Mouse (Mus musculus) layer of hippocampus, postnatal 14 days (tissue): ENCODE results near the gene Gm47283. TPM values are rescaled to one million over a fixed set of nuclear protein-coding genes. Genes with fewer than 3 reads are reported as not detected.
"Not testable (repeated sequence)": the region's sequence is repeated elsewhere in the genome, so short reads cannot be mapped to it uniquely, and the experiment has no call there.

ENCODE experiments used
- DNase-seq, 2 experiments: peaks; one replicate each; pipeline ENCODE4 v3.0.0; 2021 to 2022; ENCODE audit warnings: low spot score in 2 of 2, mixed read lengths in 1 of 2
- long read RNA-seq, 2 experiments: library from polyadenylated mRNA; stranded (forward); transcript quantifications; one replicate each; pipeline ENCODE4 v2.0.0; 2021
- total RNA-seq, 2 experiments: library from RNA; stranded (reverse); gene quantifications; 2 replicates each; pipeline ENCODE4 v1.2.3; 2021

Gene Gm47283
- total RNA-seq: not detected
- long read RNA-seq, experiment 1: 0 reads
- long read RNA-seq, experiment 2: 0 reads

DNA sequence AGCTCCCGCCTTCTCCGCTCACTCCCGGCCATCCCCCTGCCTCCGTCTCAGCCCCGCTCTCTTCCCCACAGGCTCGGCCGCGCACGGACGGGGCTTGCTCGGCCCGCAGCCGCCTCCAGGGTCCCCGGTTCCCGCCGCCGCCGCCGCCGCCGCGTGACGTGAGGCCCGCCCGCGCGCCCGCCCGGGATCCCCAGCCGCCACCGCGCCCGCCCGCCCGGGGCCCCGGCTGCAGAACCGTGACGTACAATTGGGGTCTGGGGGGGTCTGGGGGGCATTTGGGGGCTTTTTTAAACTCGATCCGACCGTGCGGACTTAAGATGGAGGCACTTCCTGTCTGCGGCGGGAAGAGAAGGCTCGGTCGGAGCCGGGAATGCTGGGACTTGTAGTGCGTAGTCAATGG is at the start of gene Gm47283:
TSS of gene Gm47283 (plus strand) at position 301 of the 400 bp plus-strand sequence.
- not testable (repeated sequence) for DNase-seq

- not testable (repeated sequence) for DNase-seq
Measured at GRCm38 (mm10) chrY:90735181-90735895, 49.2 kb upstream of the Gm47283 start.

- DNase-seq: not testable (repeated sequence)
Measured at GRCm38 (mm10) chrY:90736217-90737000, 48.1 kb upstream of the Gm47283 start.

- DNase-seq: no peak
Measured at GRCm38 (mm10) chrY:90737606-90738430, 46.7 kb upstream of the Gm47283 start.

DNA sequence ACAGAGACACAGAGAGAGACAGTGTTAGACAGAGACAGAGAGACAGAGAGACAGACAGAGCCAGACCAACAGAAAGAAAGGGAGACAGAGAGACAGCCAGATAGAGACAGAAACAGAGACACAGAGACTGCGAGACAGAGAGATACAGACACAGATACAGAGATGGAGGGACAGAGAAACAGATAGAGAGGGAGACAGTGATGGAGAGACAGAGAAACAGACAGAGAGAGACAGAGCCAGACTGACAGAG is 46.2 kb upstream of the Gm47283 start:
- no peak for DNase-seq

DNA sequence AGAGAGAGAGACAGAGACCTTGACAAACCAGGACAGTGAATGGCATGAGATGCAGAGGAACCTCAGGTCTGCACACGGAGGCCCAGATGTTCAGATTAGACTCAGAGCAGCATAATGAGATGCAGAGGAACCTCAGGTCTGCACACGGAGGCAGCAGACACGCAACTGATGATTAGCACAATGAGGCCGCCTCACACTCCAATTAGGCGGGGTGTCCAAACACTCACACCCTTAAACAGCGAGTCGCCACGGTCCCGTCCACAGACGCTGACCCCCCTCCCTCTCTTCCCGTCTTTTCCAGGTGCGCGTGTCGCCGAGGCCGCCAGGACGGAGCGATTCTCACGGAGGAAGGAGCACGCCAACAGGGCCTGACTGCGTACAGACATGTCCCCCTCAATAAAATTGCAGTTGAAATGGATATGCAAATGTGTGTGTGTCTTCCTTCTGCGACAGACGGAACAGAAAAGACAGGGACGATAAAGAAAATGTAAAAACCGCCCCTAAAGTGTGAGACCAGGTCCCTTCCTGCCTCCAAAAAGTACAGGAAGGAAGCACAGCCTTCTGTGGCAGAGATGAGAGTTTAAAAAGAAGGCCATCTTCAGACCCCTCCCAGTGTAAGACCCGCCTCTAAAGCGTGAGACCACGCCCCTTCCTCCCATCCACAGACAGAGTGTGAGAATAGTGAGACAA is 45.6 kb upstream of the Gm47283 start:
- peak in 1 of 2 experiments; percentile 14 for DNase-seq

DNA sequence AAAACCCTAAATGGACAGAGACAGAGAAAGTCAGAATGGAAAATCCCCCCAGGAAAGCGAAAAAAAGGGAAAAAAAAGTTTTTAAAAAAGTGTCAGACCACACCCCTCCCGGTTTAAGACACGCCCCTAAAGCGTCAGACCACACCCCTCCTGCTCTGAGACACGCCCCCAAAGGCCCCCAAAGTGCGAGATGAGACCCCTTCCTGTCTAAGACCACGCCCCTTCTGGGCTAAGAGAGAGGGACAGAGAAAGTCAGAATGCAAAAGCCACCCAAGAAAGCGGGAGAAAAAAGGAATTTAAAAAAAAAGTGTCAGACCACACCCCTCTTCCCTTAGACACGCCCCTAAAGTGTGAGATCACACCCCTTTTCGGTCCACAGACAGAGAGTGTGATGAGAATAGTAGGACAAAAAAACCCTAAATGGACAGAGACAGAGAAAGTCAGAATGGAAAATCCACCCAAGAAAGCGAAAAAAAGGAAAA is 45.0 kb upstream of the Gm47283 start:
- DNase-seq: peak in 1 of 2 experiments; percentile 11

- peak in 1 of 2 experiments; percentile 37 for DNase-seq
Measured at GRCm38 (mm10) chrY:90740013-90740561, 44.5 kb upstream of the Gm47283 start.

- DNase-seq: not testable (repeated sequence)
Measured at GRCm38 (mm10) chrY:90741006-90741405, 43.5 kb upstream of the Gm47283 start.

- DNase-seq: not testable (repeated sequence)
Measured at GRCm38 (mm10) chrY:90741452-90742260, 42.9 kb upstream of the Gm47283 start.

GRCm38 (mm10) chrY:90742261-90743052 is 42.1 kb upstream of the Gm47283 start:
- DNase-seq: not testable (repeated sequence)

DNA sequence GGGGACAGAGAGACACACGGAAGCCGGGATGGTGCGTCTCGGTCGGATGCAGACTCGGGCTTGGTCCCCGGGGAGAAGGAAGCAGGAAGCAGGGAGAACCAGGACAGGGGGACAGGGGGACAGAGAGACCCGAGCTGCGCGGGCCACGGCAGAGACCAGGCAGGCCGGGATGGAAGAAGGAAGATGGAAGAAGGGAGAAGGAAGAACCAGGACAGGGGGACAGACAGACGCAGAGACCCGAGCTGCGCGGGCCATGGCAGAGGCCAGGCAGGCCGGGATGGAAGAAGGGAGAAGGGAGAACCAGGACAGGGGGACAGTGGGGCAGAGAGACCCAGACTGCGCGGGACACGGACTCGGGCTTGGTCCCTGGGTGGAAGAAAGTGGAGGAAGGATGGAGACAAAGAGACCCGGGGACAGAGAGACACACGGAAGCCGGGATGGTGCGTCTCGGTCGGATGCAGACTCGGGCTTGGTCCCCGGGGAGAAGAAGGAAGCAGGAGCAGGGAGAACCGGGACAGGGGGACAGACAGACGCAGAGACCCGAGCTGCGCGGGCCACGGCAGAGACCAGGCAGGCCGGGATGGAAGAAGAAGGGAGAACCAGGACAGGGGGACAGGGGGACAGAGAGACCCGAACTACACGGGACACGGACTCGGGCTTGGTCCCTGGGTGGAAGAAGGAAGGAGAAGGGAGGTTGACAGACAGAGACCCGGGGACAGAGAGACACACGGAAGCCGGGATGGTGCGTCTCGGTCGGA is 41.3 kb upstream of the Gm47283 start:
- not testable (repeated sequence) for DNase-seq

- no peak for DNase-seq
Measured at GRCm38 (mm10) chrY:90743811-90744220, 40.7 kb upstream of the Gm47283 start.

DNA sequence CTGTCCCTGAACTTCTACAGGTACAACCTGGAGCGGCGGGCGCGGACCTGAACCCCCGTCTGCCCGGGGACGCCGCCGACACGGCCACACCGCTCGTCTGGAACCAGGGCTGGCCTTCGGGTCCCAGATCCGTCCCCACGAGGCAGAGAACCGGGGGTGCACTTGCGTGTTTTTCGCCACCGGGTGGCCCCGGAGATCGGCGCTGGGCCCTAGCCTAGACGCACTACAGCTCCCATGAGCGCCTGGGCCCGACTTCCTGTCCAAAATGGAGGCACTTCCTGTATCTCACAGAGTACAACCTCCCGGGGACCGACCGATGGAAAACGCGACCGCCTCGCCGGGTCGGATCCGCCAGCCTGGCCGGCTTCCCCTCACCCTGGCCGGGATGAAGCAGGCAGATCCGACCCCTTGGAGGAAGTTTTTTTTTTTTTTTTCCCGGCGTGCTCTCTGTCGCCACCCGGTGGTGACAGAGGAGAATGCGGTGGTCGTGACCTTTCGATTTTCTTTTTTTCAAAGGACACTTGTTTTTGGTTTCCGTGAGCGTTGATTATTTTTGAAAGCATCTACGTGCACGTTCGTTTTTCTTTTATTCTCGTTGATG is 40.1 kb upstream of the Gm47283 start:
- DNase-seq: peak; percentile 86 to 98

GRCm38 (mm10) chrY:90745256-90745655 is 39.3 kb upstream of the Gm47283 start:
- not testable (repeated sequence) for DNase-seq

GRCm38 (mm10) chrY:90754721-90755120 is 29.8 kb upstream of the Gm47283 start, which contains the start of gene Gm21860:
Gene Gm21860, minus strand, starts transcription at chrY:90754821.
- not testable (repeated sequence) for DNase-seq

DNA sequence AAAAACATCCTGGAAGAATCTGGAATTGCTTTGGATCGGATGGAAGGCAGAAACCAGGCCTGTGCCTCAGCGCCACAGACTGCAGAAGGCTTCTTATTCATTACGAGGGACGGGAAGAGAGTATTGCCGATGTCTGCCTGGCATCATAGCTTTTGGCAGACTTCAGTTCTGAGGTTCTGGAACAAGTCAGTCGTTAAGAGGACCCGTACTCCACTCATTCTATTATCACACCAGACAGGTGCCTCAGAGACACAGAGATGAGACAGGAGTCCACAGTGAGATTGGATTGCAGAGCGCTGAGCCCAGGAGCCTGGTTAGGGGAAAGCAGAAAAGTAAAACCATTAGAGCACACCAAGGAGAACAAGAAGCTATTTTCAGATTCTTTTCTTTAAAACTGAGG is 54.5 kb downstream of the Gm47283 start, which contains the start of gene Gm21748:
TSS of gene Gm21748 (minus strand) at position 101 of the 400 bp plus-strand sequence.
- not testable (repeated sequence) for DNase-seq
